Mouse (Mus musculus): ENCODE measurements around the gene Oxnad1. TPM values are rescaled to one million over a fixed set of nuclear protein-coding genes. Genes with fewer than 3 reads are reported as not detected.

Oxnad1 gene
- polyA plus RNA-seq, 1 experiment from 2014 or later = 20.4 TPM

- ATAC-seq (ENCODE audit: insufficient number of reproducible peaks, insufficient read depth, low FRiP score, low TSS enrichment, low read depth) = no peak
- no peak overlapping the region for H3K9ac ChIP-seq
- H3K4me2 ChIP-seq = no peak overlapping the region
- no peaks in the 10 kb centered on the region; the same call in 1 of the 2 replicates for H3K9me3 ChIP-seq
- H3K4me3 ChIP-seq = no peak overlapping the region
- WGBS = 65% methylated on average over 2 of the region's 2 CpGs
- H3K4me1 ChIP-seq = no peaks in the 10 kb centered on the region
- no peaks in the 10 kb centered on the region for H3K36me3 ChIP-seq
- H3K27me3 ChIP-seq = no peaks in the 10 kb centered on the region
- H3K27ac ChIP-seq = no peak overlapping the region
Measured at GRCm38 (mm10) chr14:32146578-32146977, 61.4 kb downstream of the Oxnad1 start.

- Histone ChIP-seq H3K9ac (no peak overlapping the region), H3K4me2 (no peak overlapping the region), H3K27ac (no peak overlapping the region), H3K4me1 (no peaks in the 10 kb centered on the region), H3K36me3 (no peaks in the 10 kb centered on the region), H3K9me3 (no peaks in the 10 kb centered on the region; the same call in 1 of the 2 replicates), H3K4me3 (no peak overlapping the region), H3K27me3 (no peaks in the 10 kb centered on the region)
- ATAC-seq (ENCODE audit: insufficient number of reproducible peaks, insufficient read depth, low FRiP score, low TSS enrichment, low read depth) = no peak
- WGBS = 92% methylated on average over 2 of the region's 2 CpGs
Measured at GRCm38 (mm10) chr14:32150872-32151271, 65.7 kb downstream of the Oxnad1 start.

- H3K4me1 ChIP-seq = no peaks in the 10 kb centered on the region
- no peaks in the 10 kb centered on the region for H3K36me3 ChIP-seq
- no peak overlapping the region for H3K9ac ChIP-seq
- no peak overlapping the region for H3K4me3 ChIP-seq
- H3K4me2 ChIP-seq = no peak overlapping the region
- 86% methylated on average over 18 of the region's 18 CpGs for WGBS
- ATAC-seq (ENCODE audit: insufficient number of reproducible peaks, insufficient read depth, low FRiP score, low TSS enrichment, low read depth) = no peak
- no peaks in the 10 kb centered on the region for H3K27me3 ChIP-seq
- H3K9me3 ChIP-seq = no peaks in the 10 kb centered on the region; the same call in 1 of the 2 replicates
- H3K27ac ChIP-seq = no peak overlapping the region
Measured at GRCm38 (mm10) chr14:32152243-32152965, 67.2 kb downstream of the Oxnad1 start.

Other genes starting within 250 kb of the Oxnad1 start
- gene Galnt15, start 56.4 kb upstream of the Oxnad1 start, polyA plus RNA-seq (2015; fragmentation: Nextera tagmentation; extraction: Ambion mirVana) = 0.13 and 0.25 TPM in 2 replicates
- gene Dph3, start 355 bp downstream of the Oxnad1 start, polyA plus RNA-seq (2015; fragmentation: Nextera tagmentation; extraction: Ambion mirVana) = 77.9 and 80.1 TPM in 2 replicates
- gene Msmb, start 56.6 kb downstream of the Oxnad1 start, polyA plus RNA-seq (2015; fragmentation: Nextera tagmentation; extraction: Ambion mirVana) = not detected in 2 replicates
- gene Ncoa4, start 74.5 kb downstream of the Oxnad1 start, polyA plus RNA-seq (2015; fragmentation: Nextera tagmentation; extraction: Ambion mirVana) = 74.3 and 75.9 TPM in 2 replicates
- 226 and 279 TPM in 2 replicates for gene Timm23, start 116.5 kb downstream of the Oxnad1 start, polyA plus RNA-seq (2015; fragmentation: Nextera tagmentation; extraction: Ambion mirVana)
- 46.4 and 48.3 TPM in 2 replicates for gene Parg, start 116.6 kb downstream of the Oxnad1 start, polyA plus RNA-seq (2015; fragmentation: Nextera tagmentation; extraction: Ambion mirVana)
- 20.9 and 22.4 TPM in 2 replicates for gene Ogdhl, start 236.6 kb downstream of the Oxnad1 start, polyA plus RNA-seq (2015; fragmentation: Nextera tagmentation; extraction: Ambion mirVana)